Mouse (Mus musculus): ENCODE measurements at regions not wholly inside any gene's neighbourhood (a gene's known extent, or its start where the extent isn't known, plus 50 kb on each side); places are given as distances from the start of the nearest gene placed in this dataset.
"Not testable (repeated sequence)": the region's sequence is repeated elsewhere in the genome, so short reads cannot be mapped to it uniquely, and the experiment has no call there.

DNA sequence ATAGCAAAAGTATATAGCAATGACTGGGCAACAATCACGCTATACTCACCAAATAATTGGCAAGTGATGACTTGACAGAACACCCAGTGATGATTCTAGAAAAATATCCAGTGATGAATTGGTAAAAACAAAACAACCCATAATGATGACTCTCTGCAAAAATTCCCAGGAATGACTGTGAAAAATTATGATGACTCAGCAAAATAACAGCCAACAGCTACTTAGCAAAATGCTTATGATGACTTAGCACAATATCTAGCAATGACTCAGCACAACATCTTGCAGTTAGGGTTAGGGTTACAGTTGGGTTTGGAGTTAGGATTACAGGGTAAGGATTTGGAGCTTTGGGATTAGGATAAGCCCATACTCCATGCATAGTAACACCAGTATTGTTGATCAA, 232.4 kb upstream of the 1700012A03Rik start:
- Histone ChIP-seq H3K9ac (ENCODE audit: low read depth, low read length) (no peak overlapping the region), H3K27ac (ENCODE audit: low read depth, low read length) (no peak overlapping the region), H3K4me3 (ENCODE audit: low read depth, low read length) (no peak overlapping the region), H3K27me3 (replicated peaks; ENCODE audit: control insufficient read depth, insufficient read depth, low read length) (no peaks in the 10 kb centered on the region), H3K36me3 (ENCODE audit: control insufficient read depth, insufficient read depth) (no peaks in the 10 kb centered on the region), H3K4me1 (replicated peaks; ENCODE audit: control insufficient read depth, insufficient read depth, low read length) (no peaks in the 10 kb centered on the region), H3K4me2 (replicated peaks; ENCODE audit: low read depth) (no peak overlapping the region), H3K9me3 (ENCODE audit: control insufficient read depth) (no peaks in the 10 kb centered on the region)
- TF ChIP-seq CTCF (IDR thresholded peaks at IDR 0.05; ENCODE audit: low read depth) = no peak
- no peak for ATAC-seq
- WGBS = 93% methylated on average over 1 of the region's 1 CpGs

DNA sequence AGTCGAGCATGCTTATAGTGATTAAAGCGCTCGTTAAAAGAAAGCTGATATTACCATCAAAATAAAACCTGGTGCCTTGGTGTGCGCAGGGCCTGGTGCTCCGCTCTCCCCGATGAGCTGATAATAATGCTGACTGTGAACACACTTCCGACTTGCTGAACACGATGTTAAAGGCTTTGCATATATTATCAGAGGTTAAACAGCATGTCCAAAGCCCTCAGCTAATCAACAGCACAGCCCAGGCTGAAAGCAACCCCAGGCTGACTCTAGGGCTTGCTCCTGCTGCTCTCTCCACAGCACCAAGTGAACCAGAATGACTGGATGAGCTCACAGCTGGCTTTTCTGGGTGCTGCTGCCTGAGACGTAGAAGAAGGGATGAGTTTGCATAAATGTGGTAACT, 238.2 kb upstream of the 1700012A03Rik start:
- no peak for ATAC-seq
- TF ChIP-seq CTCF (IDR thresholded peaks at IDR 0.05; ENCODE audit: low read depth) = no peak
- no peak overlapping the region for H3K27ac ChIP-seq (ENCODE audit: low read depth, low read length)

GRCm38 (mm10) chr6:31810602-31811512, 239.2 kb upstream of the 1700012A03Rik start:
- no peak overlapping the region for H3K4me2 ChIP-seq (replicated peaks; ENCODE audit: low read depth)
- WGBS = 60% methylated on average over 10 of the region's 10 CpGs
- no peak overlapping the region for H3K27ac ChIP-seq (ENCODE audit: low read depth, low read length)
- no peak for ATAC-seq
- H3K4me3 ChIP-seq (ENCODE audit: low read depth, low read length) = no peak overlapping the region
- H3K9me3 ChIP-seq (ENCODE audit: control insufficient read depth) = no peaks in the 10 kb centered on the region
- TF ChIP-seq CTCF (IDR thresholded peaks at IDR 0.05; ENCODE audit: low read depth) = no peak
- H3K36me3 ChIP-seq (ENCODE audit: control insufficient read depth, insufficient read depth) = no peaks in the 10 kb centered on the region
- H3K4me1 ChIP-seq (replicated peaks; ENCODE audit: control insufficient read depth, insufficient read depth, low read length) = no peaks in the 10 kb centered on the region
- no peaks in the 10 kb centered on the region for H3K27me3 ChIP-seq (replicated peaks; ENCODE audit: control insufficient read depth, insufficient read depth, low read length)
- no peak overlapping the region for H3K9ac ChIP-seq (ENCODE audit: low read depth, low read length)

More for the DNA sequence above, 238.2 kb upstream of the 1700012A03Rik start:
- Histone ChIP-seq H3K4me1 (replicated peaks; ENCODE audit: control insufficient read depth, insufficient read depth, low read length) (no peaks in the 10 kb centered on the region), H3K9ac (ENCODE audit: low read depth, low read length) (no peak overlapping the region), H3K27me3 (replicated peaks; ENCODE audit: control insufficient read depth, insufficient read depth, low read length) (no peaks in the 10 kb centered on the region), H3K4me3 (ENCODE audit: low read depth, low read length) (no peak overlapping the region), H3K9me3 (ENCODE audit: control insufficient read depth) (no peaks in the 10 kb centered on the region), H3K36me3 (ENCODE audit: control insufficient read depth, insufficient read depth) (no peaks in the 10 kb centered on the region), H3K4me2 (replicated peaks; ENCODE audit: low read depth) (no peak overlapping the region)
- WGBS = 68% methylated on average over 9 of the region's 9 CpGs

DNA sequence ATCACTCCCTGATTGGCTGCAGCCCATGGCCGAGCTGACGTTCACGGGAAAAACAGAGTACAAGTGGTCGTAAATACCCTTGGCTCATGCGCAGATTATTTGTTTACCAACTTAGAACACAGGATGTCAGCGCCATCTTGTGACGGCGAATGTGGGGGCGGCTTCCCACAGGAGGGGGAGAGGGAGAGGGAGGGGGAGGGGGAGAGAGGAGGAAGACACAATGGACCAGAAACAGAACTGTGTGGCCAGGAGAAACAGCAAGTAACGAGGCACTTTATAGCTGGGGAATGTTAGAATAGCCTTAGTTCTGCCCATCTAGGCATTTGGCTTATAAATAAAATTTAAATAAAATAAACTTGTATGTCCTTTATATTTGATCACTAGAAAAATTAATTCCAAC, 240.7 kb upstream of the Podxl start:
- H3K36me3 ChIP-seq (ENCODE audit: control insufficient read depth, insufficient read depth); H3K27me3 ChIP-seq (replicated peaks; ENCODE audit: control insufficient read depth, insufficient read depth, low read length); H3K4me1 ChIP-seq (replicated peaks; ENCODE audit: control insufficient read depth, insufficient read depth, low read length); ATAC-seq; H3K4me2 ChIP-seq (replicated peaks; ENCODE audit: low read depth); H3K27ac ChIP-seq (ENCODE audit: low read depth, low read length); H3K4me3 ChIP-seq (ENCODE audit: low read depth, low read length); H3K9ac ChIP-seq (ENCODE audit: low read depth, low read length); H3K9me3 ChIP-seq (ENCODE audit: control insufficient read depth): not testable (repeated sequence)
- WGBS = 68% methylated on average over 5 of the region's 10 CpGs

GRCm38 (mm10) chr6:31803222-31803621, 239.4 kb upstream of the Podxl start:
- not testable (repeated sequence) for H3K4me3 ChIP-seq (ENCODE audit: low read depth, low read length); H3K27ac ChIP-seq (ENCODE audit: low read depth, low read length); H3K27me3 ChIP-seq (replicated peaks; ENCODE audit: control insufficient read depth, insufficient read depth, low read length); H3K4me1 ChIP-seq (replicated peaks; ENCODE audit: control insufficient read depth, insufficient read depth, low read length); H3K36me3 ChIP-seq (ENCODE audit: control insufficient read depth, insufficient read depth); H3K4me2 ChIP-seq (replicated peaks; ENCODE audit: low read depth); H3K9me3 ChIP-seq (ENCODE audit: control insufficient read depth); H3K9ac ChIP-seq (ENCODE audit: low read depth, low read length); ATAC-seq
- 31% methylated on average over 11 of the region's 24 CpGs for WGBS

GRCm38 (mm10) chr6:31791547-31791946, 227.8 kb upstream of the Podxl start:
- 75% methylated on average over 7 of the region's 7 CpGs for WGBS
- TF ChIP-seq CTCF (IDR thresholded peaks at IDR 0.05; ENCODE audit: low read depth) = no peak
- no peaks in the 10 kb centered on the region for H3K4me1 ChIP-seq (replicated peaks; ENCODE audit: control insufficient read depth, insufficient read depth, low read length)
- H3K9ac ChIP-seq (ENCODE audit: low read depth, low read length) = no peak overlapping the region
- H3K36me3 ChIP-seq (ENCODE audit: control insufficient read depth, insufficient read depth) = no peaks in the 10 kb centered on the region
- H3K9me3 ChIP-seq (ENCODE audit: control insufficient read depth) = no peaks in the 10 kb centered on the region
- no peak overlapping the region for H3K4me2 ChIP-seq (replicated peaks; ENCODE audit: low read depth)
- no peaks in the 10 kb centered on the region for H3K27me3 ChIP-seq (replicated peaks; ENCODE audit: control insufficient read depth, insufficient read depth, low read length)
- H3K4me3 ChIP-seq (ENCODE audit: low read depth, low read length) = no peak overlapping the region
- ATAC-seq = no peak
- H3K27ac ChIP-seq (ENCODE audit: low read depth, low read length) = no peak overlapping the region

All from intestine, postnatal 0 days (tissue).